Mouse (Mus musculus) embryo, embryonic 9.5 days (tissue): ENCODE measurements at regions not wholly inside any gene's neighbourhood (a gene's known extent, or its start where the extent isn't known, plus 50 kb on each side); places are given as distances from the start of the nearest gene placed in this dataset.

Experiments
- DNase-seq: peaks from one replicate; pipeline ENCODE4 v3.0.0-alpha.2; 2017; ENCODE audit errors: extremely low spot score

DNA sequence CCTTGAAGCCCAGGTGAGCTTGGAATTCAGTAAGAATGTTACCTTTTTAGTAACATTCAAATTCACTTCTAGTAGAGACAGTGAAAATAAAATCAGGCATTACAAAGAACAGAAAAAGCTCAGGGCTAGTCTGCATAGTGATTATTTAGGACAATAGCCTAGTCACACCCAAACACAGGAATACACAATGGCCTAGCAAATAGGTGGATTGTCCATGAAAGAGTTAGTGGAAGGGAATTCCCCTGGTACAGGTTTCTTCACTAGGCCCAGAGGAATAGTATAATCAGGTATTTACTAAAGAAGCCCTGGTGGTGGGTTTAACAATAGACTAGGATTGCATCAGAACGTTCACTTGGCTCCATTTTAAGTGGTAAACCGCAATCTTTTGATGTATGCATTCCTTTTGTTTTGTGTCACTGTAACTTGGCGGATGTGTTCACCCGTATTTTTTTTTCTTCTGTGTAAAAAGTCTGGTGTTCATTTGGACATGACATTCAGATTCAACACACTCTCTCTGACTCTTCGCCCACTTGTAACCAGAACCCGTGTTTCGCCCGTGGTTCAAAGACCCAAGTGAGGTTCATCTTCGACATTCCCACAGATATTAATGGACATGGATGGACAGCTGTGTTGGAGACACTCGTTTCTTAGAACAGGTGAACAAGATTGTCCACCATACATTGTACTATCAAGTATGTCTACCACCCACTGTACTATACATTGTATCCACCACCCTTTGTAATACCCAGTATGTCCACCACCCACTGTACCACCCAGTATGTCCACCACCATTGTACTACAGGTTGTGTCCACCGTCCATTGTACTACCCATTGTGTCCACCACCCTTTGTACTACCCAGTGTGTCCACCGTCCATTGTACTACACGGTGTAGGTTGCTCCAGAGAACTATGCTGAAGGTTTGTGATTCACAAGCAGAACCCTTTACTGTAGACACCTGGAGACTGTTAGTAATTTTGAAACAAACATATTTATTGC is 146.9 kb upstream of the Negr1 start:
- no peak for DNase-seq

DNA sequence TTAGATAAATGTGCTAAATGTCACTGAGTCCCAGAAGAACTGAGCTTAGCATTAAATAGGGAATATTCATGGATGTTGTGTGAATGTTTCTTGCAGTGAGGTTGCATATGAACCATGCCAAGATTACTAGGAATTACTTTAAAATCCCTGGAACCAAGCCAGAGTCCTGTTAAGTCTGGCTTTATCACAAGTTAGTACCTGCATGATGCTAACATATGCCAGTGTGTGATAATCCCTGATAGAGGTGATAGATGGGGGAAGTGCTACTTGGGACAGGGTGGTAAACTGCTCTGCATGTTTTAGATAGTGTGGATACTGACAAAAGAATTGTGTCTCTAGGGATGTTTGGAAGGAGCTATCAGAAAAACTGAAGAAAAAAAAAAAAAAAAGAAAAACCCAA is 143.5 kb upstream of the Negr1 start:
- DNase-seq, result no peak

DNA sequence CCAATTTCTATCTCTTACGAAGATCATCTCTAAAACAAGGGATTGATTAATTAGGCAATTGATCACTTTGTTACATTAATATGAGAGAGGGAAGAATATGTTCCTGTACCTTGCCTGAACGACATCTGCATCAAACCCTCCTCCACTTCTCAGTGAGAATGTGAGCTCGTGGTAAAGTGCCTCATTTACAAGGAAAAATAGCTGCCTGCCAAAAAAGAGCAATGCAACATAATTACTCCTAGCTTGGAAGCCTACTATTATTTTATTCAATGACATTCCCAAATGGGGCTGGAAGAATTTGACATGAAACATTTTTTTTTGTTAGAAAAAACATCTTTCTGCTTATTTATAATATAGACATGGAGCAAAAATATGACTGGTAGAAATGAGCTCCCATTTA is 138.5 kb upstream of the Negr1 start:
- no peak for DNase-seq

DNA sequence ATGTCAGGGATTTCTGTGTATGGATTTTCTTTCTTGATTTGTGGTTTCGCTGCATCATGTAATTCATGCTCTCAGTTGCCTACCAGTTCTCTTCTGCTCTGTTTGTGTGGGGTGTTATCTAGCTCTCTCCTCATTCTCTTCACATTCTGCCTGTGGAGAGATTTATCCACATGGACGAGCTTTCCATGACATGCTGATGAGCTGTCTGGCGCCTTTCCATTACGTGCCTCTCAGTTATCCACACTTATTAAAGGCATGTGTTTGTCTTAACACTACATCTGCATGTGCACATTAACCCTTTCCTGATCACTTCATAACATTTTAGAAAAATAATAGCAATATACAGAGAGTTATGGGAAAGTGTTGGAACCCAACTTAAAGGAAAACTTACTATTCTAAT is 106.6 kb upstream of the Negr1 start:
- DNase-seq, result no peak

DNA sequence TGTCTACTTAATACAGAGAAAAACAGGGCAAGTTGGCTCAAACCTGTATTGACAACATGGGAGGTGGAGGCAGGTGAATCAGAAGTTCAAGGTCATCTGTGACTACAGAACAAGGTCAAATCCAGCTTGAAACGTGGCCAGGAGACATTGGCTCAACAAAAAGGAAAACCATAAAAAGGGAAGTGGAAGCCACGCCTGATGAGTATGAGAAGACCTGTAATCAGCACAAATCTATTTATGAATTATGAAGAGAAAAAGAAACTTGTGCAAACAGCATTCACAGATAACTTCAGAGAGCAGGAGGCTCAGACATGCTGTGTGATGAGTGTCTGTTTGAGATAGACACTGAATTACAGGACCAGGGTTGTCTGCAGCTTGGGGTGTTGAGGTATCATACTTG is 98.3 kb upstream of the Negr1 start:
- no peak for DNase-seq

DNA sequence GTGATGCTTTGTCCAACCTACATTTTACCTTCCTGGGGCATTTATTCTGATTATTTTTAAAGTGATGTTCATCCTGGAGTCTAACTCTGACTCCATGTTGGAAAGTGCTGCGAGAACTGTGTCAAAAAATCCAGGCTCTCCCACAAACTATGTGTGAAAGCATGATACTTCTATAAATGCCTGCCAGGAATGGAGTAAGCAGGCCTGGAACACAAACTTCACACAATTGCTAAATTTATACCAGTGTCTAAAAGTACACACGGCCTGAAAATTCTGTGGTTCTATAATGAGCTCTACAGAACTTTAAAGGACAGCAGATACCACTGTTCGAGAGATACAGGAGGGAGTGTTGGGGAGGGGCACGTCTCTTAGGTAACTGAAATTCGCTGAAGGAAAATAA is 96.0 kb upstream of the Negr1 start:
- DNase-seq, result no peak

DNA sequence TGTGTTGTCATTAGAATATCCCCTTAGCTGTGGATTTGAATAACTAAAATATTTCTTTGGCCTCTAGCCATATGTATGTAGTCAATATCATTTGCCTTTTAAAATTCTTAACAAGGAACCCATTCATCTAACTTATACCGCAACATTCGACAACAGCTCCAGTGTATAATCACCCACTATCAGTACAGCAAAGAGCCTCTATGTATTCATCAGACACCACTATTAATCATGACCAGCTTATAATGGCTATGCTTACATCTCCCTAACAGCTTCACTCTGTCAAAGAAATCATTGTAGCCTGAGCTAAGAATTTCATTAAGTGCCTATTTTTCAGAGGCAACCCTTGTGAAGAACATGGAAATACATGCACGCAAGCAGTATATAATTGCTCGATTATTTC is 88.9 kb upstream of the Negr1 start:
- no peak for DNase-seq
